Mouse (Mus musculus) midbrain, postnatal 0 days (tissue): Measurements from ENCODE around the gene Crtac1. TPM values are rescaled to one million over a fixed set of nuclear protein-coding genes. Genes with fewer than 3 reads are reported as not detected.

Experiments used
- ATAC-seq: fragments of 200-750 bp; cut with Nextera tagmentation; 2 replicates; pipeline ENCODE4 v1.8.0; 2017; ENCODE audit warnings: moderate number of reproducible peaks, mild to moderate bottlenecking, moderate TSS enrichment, moderate library complexity; ENCODE audit not compliant: low FRiP score
- DNase-seq: peaks from one replicate; pipeline ENCODE4 v3.0.0-alpha.2; 2015; ENCODE audit warnings: low spot score
- H3K27ac ChIP-seq: fragments of 300-500 bp; sonication (generic); 2 replicates; pipeline ENCODE4 v1.5.1; 2014; ENCODE audit warnings: low read depth, mild to moderate bottlenecking, low read length, mixed read lengths
- H3K27me3 ChIP-seq: fragments of 300-500 bp; sonication (generic); 2 replicates; pipeline ENCODE4 v1.6.1; 2014; ENCODE audit warnings: low read length, control low read depth, mixed read lengths; ENCODE audit not compliant: insufficient read depth
- H3K36me3 ChIP-seq: fragments of 300-500 bp; sonication (generic); 2 replicates; pipeline ENCODE4 v1.6.1; 2014; ENCODE audit warnings: low read length, control low read depth, mixed read lengths; ENCODE audit not compliant: insufficient read depth
- H3K4me1 ChIP-seq: fragments of 300-500 bp; sonication (generic); 2 replicates; pipeline ENCODE4 v1.6.1; 2014; ENCODE audit warnings: mild to moderate bottlenecking, control low read depth, antibody characterized with exemption, low read length, mixed read lengths; ENCODE audit not compliant: insufficient read depth
- H3K4me2 ChIP-seq: fragments of 300-500 bp; sonication (generic); 2 replicates; pipeline ENCODE4 v1.6.1; 2014; ENCODE audit warnings: low read depth, mild to moderate bottlenecking, low read length, mixed read lengths; ENCODE audit not compliant: poor library complexity, severe bottlenecking
- H3K4me3 ChIP-seq: fragments of 300-500 bp; sonication (generic); 2 replicates; pipeline ENCODE4 v1.5.1; 2014; ENCODE audit warnings: low read depth, mild to moderate bottlenecking, low read length, moderate library complexity
- H3K9ac ChIP-seq: fragments of 300-500 bp; sonication (generic); replicated peaks from 2 replicates; pipeline ENCODE4 v1.6.1; 2014; ENCODE audit warnings: mild to moderate bottlenecking, low read length, moderate library complexity, mixed read lengths; ENCODE audit not compliant: poor library complexity, severe bottlenecking
- H3K9me3 ChIP-seq: fragments of 300-500 bp; sonication (generic); 2 replicates; pipeline ENCODE4 v1.6.1; 2016; ENCODE audit warnings: low read length, control low read depth
- CTCF ChIP-seq: IDR thresholded peaks from 2 replicates; pipeline ENCODE4 v1.5.1; 2016; ENCODE audit warnings: antibody characterized with exemption, mild to moderate bottlenecking
- WGBS: fragments of 180-500 bp; shearing (Covaris S2); extraction: QIAGEN DNeasy Blood & Tissue Kit; methylation state at CpG from one replicate; pipeline ENCODE4 v1.1.7; 2014; 5-methylcytosine and 5-hydroxymethylcytosine counted together
- polyA plus RNA-seq: library from polyadenylated mRNA; unstranded; fragments of >200 nt; fragmentation: Nextera tagmentation; extraction: Ambion mirVana; gene quantifications from 2 replicates; pipeline ENCODE4 v1.2.1, GENCODE M21; 2015
- total RNA-seq: library from RNA; depleted of rRNA; stranded (reverse); fragments of >200 nt; gene quantifications from 2 replicates; pipeline ENCODE4 v1.2.3, GENCODE M21; 2014

Crtac1 gene
- total and polyA plus RNA-seq, 2 experiments from 2014 or later = 22.0 to 40.7 TPM

GRCm38 (mm10) chr19:42312191-42312590, 119.4 kb downstream of the Crtac1 start:
- 67% methylated on average over 3 of the region's 3 CpGs for WGBS
- DNase-seq = peak; percentile 76

GRCm38 (mm10) chr19:42311332-42311731, 120.3 kb downstream of the Crtac1 start:
- Histone ChIP-seq H3K4me2 (no peak overlapping the region), H3K9me3 (no peaks in the 10 kb centered on the region), H3K4me1 (0 out of 2 replicates have a peak, but pooled peaks cover 3% of the 10 kb centered on the region), H3K36me3 (no peaks in the 10 kb centered on the region), H3K27me3 (no peaks in the 10 kb centered on the region), H3K9ac (no peak overlapping the region), H3K4me3 (no peak overlapping the region), H3K27ac (no peak overlapping the region)
- 47% methylated on average over 2 of the region's 2 CpGs for WGBS
- DNase-seq (no peak), ATAC-seq (no peak)
- TF ChIP-seq CTCF = no peak

More at GRCm38 (mm10) chr19:42312191-42312590, 119.4 kb downstream of the Crtac1 start:
- Histone ChIP-seq H3K27me3 (no peaks in the 10 kb centered on the region), H3K4me3 (no peak overlapping the region), H3K4me2 (no peak overlapping the region), H3K9ac (no peak overlapping the region), H3K36me3 (no peaks in the 10 kb centered on the region), H3K4me1 (0 out of 2 replicates have a peak, but pooled peaks cover 3% of the 10 kb centered on the region), H3K9me3 (no peaks in the 10 kb centered on the region), H3K27ac (no peak overlapping the region)
- ATAC-seq = no peak
- TF ChIP-seq CTCF = no peak

GRCm38 (mm10) chr19:42308931-42309330, 122.7 kb downstream of the Crtac1 start:
- Histone ChIP-seq H3K9me3 (no peaks in the 10 kb centered on the region), H3K4me1 (no peaks in the 10 kb centered on the region), H3K4me3 (no peak overlapping the region), H3K27ac (no peak overlapping the region), H3K9ac (no peak overlapping the region), H3K4me2 (no peak overlapping the region), H3K27me3 (no peaks in the 10 kb centered on the region), H3K36me3 (no peaks in the 10 kb centered on the region)
- ATAC-seq (no peak), DNase-seq (no peak)
- whole genome bisulfite sequencing = 87% methylated on average over 12 of the region's 12 CpGs
- no peak for TF ChIP-seq CTCF

- no peak for TF ChIP-seq CTCF
- no peaks in the 10 kb centered on the region for H3K27me3 ChIP-seq
- WGBS = 19% methylated on average over 8 of the region's 8 CpGs
- H3K9ac ChIP-seq = no peak overlapping the region
- H3K9me3 ChIP-seq = no peaks in the 10 kb centered on the region
- no peaks in the 10 kb centered on the region for H3K4me1 ChIP-seq
- H3K27ac ChIP-seq = no peak overlapping the region
- H3K4me2 ChIP-seq = no peak overlapping the region
- DNase-seq = no peak
- H3K4me3 ChIP-seq = no peak overlapping the region
- no peaks in the 10 kb centered on the region for H3K36me3 ChIP-seq
- ATAC-seq = no peak
These were observed 124.6 kb downstream of the Crtac1 start for GRCm38 (mm10) chr19:42307019-42307418.

GRCm38 (mm10) chr19:42306202-42306601, 125.4 kb downstream of the Crtac1 start:
- no peak for DNase-seq
- Histone ChIP-seq H3K36me3 (no peaks in the 10 kb centered on the region), H3K9ac (no peak overlapping the region), H3K27me3 (no peaks in the 10 kb centered on the region), H3K4me3 (no peak overlapping the region), H3K4me2 (no peak overlapping the region), H3K4me1 (no peaks in the 10 kb centered on the region), H3K9me3 (no peaks in the 10 kb centered on the region), H3K27ac (no peak overlapping the region)
- TF ChIP-seq CTCF = no peak
- WGBS = 60% methylated on average over 7 of the region's 7 CpGs
- ATAC-seq = no peak

GRCm38 (mm10) chr19:42305746-42306145, 125.8 kb downstream of the Crtac1 start:
- Histone ChIP-seq H3K4me3 (no peak overlapping the region), H3K27ac (no peak overlapping the region), H3K9ac (no peak overlapping the region), H3K9me3 (no peaks in the 10 kb centered on the region), H3K4me2 (no peak overlapping the region), H3K4me1 (no peaks in the 10 kb centered on the region), H3K27me3 (no peaks in the 10 kb centered on the region), H3K36me3 (no peaks in the 10 kb centered on the region)
- WGBS = 71% methylated on average over 8 of the region's 8 CpGs
- TF ChIP-seq CTCF = no peak
- ATAC-seq = no peak
- no peak for DNase-seq
